Mouse (Mus musculus) intestine, embryonic 16.5 days (tissue): Measurements from ENCODE around the gene Kcng3. TPM values are rescaled to one million over a fixed set of nuclear protein-coding genes. Genes with fewer than 3 reads are reported as not detected.

ENCODE experiments used
- ATAC-seq: fragments of 200-750 bp; cut with Nextera tagmentation; 2 replicates; pipeline ENCODE4 v1.8.0; 2017; ENCODE audit warnings: moderate TSS enrichment, moderate library complexity
- H3K27ac ChIP-seq: fragments of 300-500 bp; sonication (generic); 2 replicates; pipeline ENCODE4 v1.5.1; 2014; ENCODE audit warnings: mild to moderate bottlenecking, low read length
- H3K27me3 ChIP-seq: fragments of 300-500 bp; sonication (generic); replicated peaks from 2 replicates; pipeline ENCODE4 v1.6.1; 2014; ENCODE audit warnings: low read length, control low read depth, mixed read lengths; ENCODE audit not compliant: control insufficient read depth, insufficient read depth
- H3K36me3 ChIP-seq: fragments of 300-500 bp; sonication (generic); 2 replicates; pipeline ENCODE4 v1.6.1; 2014; ENCODE audit warnings: low read length, control low read depth; ENCODE audit not compliant: control insufficient read depth, insufficient read depth
- H3K4me1 ChIP-seq: fragments of 300-500 bp; sonication (generic); 2 replicates; pipeline ENCODE4 v1.6.1; 2014; ENCODE audit warnings: low read length, control low read depth, mixed read lengths; ENCODE audit not compliant: control insufficient read depth, insufficient read depth
- H3K4me2 ChIP-seq: fragments of 300-500 bp; sonication (generic); 2 replicates; pipeline ENCODE4 v1.6.1; 2014; ENCODE audit warnings: low read depth, low read length, control low read depth
- H3K4me3 ChIP-seq: fragments of 300-500 bp; sonication (generic); 2 replicates; pipeline ENCODE4 v1.5.1; 2014; ENCODE audit warnings: mild to moderate bottlenecking, low read length
- H3K9ac ChIP-seq: fragments of 300-500 bp; sonication (generic); 2 replicates; pipeline ENCODE4 v1.6.1; 2014; ENCODE audit warnings: low read depth, low read length
- H3K9me3 ChIP-seq: fragments of 300-500 bp; sonication (generic); 2 replicates; pipeline ENCODE4 v1.6.1; 2016; ENCODE audit warnings: low read length, control low read depth; ENCODE audit not compliant: control insufficient read depth
- WGBS: fragments of 180-500 bp; shearing (Covaris S2); extraction: QIAGEN DNeasy Blood & Tissue Kit; methylation state at CpG from one replicate; pipeline ENCODE4 v1.1.7; 2014; 5-methylcytosine and 5-hydroxymethylcytosine counted together
- polyA plus RNA-seq: library from polyadenylated mRNA; unstranded; fragments of >200 nt; fragmentation: Nextera tagmentation; extraction: Ambion mirVana; gene quantifications from 2 replicates; pipeline ENCODE4 v1.2.1, GENCODE M21; 2015

The Kcng3 gene
- polyA plus RNA-seq, 1 experiment from 2014 or later, result not detected

- Histone ChIP-seq H3K36me3 (no peaks in the 10 kb centered on the region), H3K4me2 (no peak overlapping the region), H3K9me3 (no peaks in the 10 kb centered on the region), H3K27me3 (no peaks in the 10 kb centered on the region), H3K9ac (no peak overlapping the region), H3K4me3 (no peak overlapping the region), H3K27ac (no peak overlapping the region), H3K4me1 (no peaks in the 10 kb centered on the region)
- ATAC-seq, result no peak
- WGBS, result 50% methylated on average over 12 of the region's 12 CpGs
These were observed 67.4 kb downstream of the Kcng3 start for GRCm38 (mm10) chr17:83564119-83564820.

DNA sequence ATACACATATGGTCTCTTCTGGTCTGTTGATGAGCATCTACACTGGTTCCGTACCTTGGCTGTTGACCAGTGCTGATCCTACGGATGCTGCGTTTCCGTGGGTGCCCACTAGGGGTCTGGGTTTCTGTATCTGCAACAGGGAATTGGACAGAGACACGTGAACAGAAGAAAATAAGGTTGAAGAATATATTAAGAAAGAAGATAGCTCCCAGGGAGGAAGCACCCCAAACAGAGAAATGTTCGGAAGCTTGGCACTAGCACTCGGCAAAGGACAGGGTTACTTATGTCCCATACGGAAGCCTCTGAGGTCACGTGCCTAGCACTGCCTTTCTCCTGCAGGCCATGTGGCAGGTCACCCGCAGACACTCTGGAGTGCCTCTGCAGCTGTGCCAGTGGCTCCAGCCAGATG, 68.0 kb downstream of the Kcng3 start:
- Histone ChIP-seq H3K27me3 (no peaks in the 10 kb centered on the region), H3K4me1 (no peaks in the 10 kb centered on the region), H3K4me2 (no peak overlapping the region), H3K4me3 (no peak overlapping the region), H3K9ac (no peak overlapping the region), H3K36me3 (no peaks in the 10 kb centered on the region), H3K9me3 (no peaks in the 10 kb centered on the region), H3K27ac (no peak overlapping the region)
- WGBS, result 46% methylated on average over 10 of the region's 10 CpGs
- peak; percentile 55 for ATAC-seq

GRCm38 (mm10) chr17:83562153-83563010, 69.3 kb downstream of the Kcng3 start:
- no peaks in the 10 kb centered on the region for H3K9me3 ChIP-seq
- H3K4me3 ChIP-seq, result no peak overlapping the region
- H3K27me3 ChIP-seq, result no peaks in the 10 kb centered on the region
- ATAC-seq, result no peak
- no peak overlapping the region for H3K27ac ChIP-seq
- H3K9ac ChIP-seq, result no peak overlapping the region
- no peaks in the 10 kb centered on the region for H3K36me3 ChIP-seq
- WGBS, result 83% methylated on average over 5 of the region's 5 CpGs
- H3K4me2 ChIP-seq, result no peak overlapping the region
- H3K4me1 ChIP-seq, result no peaks in the 10 kb centered on the region

DNA sequence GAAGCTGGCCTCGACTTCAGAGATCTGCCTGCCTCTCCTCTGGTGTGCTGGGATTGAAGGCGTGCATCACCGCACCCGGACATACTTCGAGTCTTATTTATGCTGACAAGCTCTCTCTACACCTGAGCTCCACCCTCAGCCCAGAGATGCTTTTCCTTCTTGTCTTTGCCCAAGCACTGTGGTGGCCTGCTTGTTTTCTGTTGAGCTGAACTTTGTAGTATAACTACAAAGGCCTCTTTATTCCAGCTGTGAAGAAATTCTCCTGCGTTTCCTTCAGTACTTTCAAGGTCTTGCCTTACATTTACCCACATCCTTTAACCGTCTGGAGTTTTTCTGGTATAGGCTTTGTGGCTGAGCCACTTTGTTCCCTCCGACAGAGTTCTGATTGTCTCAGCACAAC, 72.6 kb downstream of the Kcng3 start:
- Histone ChIP-seq H3K4me3 (no peak overlapping the region), H3K4me1 (no peaks in the 10 kb centered on the region), H3K27ac (no peak overlapping the region), H3K9me3 (no peaks in the 10 kb centered on the region), H3K27me3 (no peaks in the 10 kb centered on the region), H3K36me3 (no peaks in the 10 kb centered on the region), H3K9ac (no peak overlapping the region), H3K4me2 (no peak overlapping the region)
- 72% methylated on average over 8 of the region's 8 CpGs for WGBS
- ATAC-seq, result no peak

- no peak for ATAC-seq
- no peak overlapping the region for H3K4me2 ChIP-seq
- no peak overlapping the region for H3K4me3 ChIP-seq
- 95% methylated on average over 11 of the region's 11 CpGs for WGBS
- no peaks in the 10 kb centered on the region for H3K9me3 ChIP-seq
- H3K9ac ChIP-seq, result no peak overlapping the region
- H3K4me1 ChIP-seq, result no peaks in the 10 kb centered on the region
- no peak overlapping the region for H3K27ac ChIP-seq
- H3K36me3 ChIP-seq, result no peaks in the 10 kb centered on the region
- H3K27me3 ChIP-seq, result no peaks in the 10 kb centered on the region
These were observed 75.9 kb downstream of the Kcng3 start for GRCm38 (mm10) chr17:83555836-83556235.

DNA sequence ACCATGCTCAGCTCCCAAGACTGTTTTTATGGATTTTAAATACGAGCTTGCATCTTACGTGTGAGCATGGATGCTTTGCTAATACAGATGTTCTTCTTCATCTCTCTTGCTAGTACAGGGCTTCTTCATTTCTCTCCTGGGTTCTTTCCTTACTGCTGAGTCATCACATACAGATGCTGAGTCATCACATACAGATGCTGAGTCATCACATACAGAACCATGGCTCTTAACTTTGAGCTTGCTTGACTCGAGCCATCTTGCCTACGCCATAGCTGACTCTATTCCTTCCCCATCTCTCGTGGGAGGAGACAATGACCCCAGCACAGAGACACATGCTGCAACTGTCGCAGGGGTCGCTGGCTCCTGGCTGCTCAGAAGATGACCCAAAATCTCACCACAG, 76.7 kb downstream of the Kcng3 start:
- H3K4me2 ChIP-seq, result no peak overlapping the region
- no peak overlapping the region for H3K27ac ChIP-seq
- H3K9ac ChIP-seq, result no peak overlapping the region
- 85% methylated on average over 7 of the region's 7 CpGs for WGBS
- H3K36me3 ChIP-seq, result no peaks in the 10 kb centered on the region
- no peak for ATAC-seq
- H3K9me3 ChIP-seq, result no peaks in the 10 kb centered on the region
- no peak overlapping the region for H3K4me3 ChIP-seq
- H3K27me3 ChIP-seq, result no peaks in the 10 kb centered on the region
- no peaks in the 10 kb centered on the region for H3K4me1 ChIP-seq

DNA sequence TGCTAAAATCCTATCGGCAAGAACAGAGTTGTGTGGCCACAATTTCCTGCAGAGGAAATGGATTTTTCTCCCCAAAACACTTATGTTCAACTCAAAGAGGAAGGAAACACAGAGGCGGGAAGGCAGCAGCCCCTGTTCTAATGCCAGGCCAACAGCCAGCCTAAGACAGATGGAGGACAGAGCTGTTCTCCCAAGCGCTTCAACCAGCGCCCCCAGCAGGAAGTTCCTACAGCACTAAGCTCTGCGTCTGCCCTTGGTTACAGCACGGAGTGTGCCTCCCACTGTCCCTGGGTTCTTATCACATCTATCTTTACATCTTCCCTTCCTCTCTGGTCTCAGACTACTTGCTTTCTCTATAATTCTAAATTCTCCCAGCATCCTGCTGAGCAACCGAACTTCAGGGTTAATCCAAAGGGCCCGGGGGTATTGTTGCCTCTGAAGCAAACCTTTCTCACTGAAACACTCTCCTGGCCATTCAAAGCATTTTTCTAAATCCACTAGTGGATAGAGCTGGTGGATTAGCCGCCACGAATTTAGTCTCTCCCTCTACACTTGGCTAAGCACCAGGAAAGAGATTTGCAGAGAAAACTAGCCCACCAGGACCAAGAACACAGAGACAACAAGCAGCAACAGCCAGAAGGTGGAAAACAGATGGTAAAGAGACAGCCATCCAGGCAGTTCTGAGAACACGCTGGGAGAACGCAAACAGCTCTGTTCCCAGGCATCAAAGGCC, 83.0 kb downstream of the Kcng3 start:
- no peak overlapping the region for H3K27ac ChIP-seq
- no peaks in the 10 kb centered on the region for H3K36me3 ChIP-seq
- peaks cover 5% of the 10 kb centered on the region for H3K4me1 ChIP-seq
- H3K9me3 ChIP-seq, result no peaks in the 10 kb centered on the region
- 45% methylated on average over 12 of the region's 12 CpGs for WGBS
- H3K4me3 ChIP-seq, result no peak overlapping the region
- H3K4me2 ChIP-seq, result no peak overlapping the region
- ATAC-seq, result no peak
- H3K9ac ChIP-seq, result no peak overlapping the region
- peaks cover 5% of the 10 kb centered on the region; the same call in 1 of the 2 replicates for H3K27me3 ChIP-seq

DNA sequence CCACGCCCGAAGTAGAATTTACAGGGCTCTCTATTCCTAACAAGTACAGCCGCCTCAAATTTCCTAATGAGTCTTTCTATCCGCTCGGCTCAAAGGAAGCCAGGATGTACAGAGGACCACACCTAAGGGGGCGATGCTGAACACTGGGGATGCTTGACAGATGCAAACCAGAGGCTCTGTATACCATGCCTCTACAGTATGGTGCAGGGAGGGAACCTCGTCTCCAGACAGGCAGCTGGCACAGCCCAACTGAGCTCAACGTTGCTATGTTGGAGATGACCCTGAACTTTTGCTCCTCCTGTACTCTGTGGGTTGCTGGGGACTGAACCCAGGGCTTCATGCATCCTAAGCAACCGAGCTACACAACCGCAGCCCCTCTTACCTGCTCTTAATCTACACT, 84.5 kb downstream of the Kcng3 start:
- H3K36me3 ChIP-seq, result no peaks in the 10 kb centered on the region

More for the DNA sequence above, 84.5 kb downstream of the Kcng3 start:
- no peak overlapping the region for H3K4me3 ChIP-seq
- H3K27me3 ChIP-seq, result peaks cover 5% of the 10 kb centered on the region; the same call in 1 of the 2 replicates
- no peak overlapping the region for H3K9ac ChIP-seq
- 53% methylated on average over 10 of the region's 10 CpGs for WGBS
- H3K4me1 ChIP-seq, result peaks cover 5% of the 10 kb centered on the region
- no peaks in the 10 kb centered on the region for H3K9me3 ChIP-seq
- H3K4me2 ChIP-seq, result no peak overlapping the region
- H3K27ac ChIP-seq, result no peak overlapping the region
- no peak for ATAC-seq
